Mouse (Mus musculus): ENCODE data around the gene Lrriq4. TPM values are rescaled to one million over a fixed set of nuclear protein-coding genes. Genes with fewer than 3 reads are reported as not detected.

Gene Lrriq4
- not detected for total RNA-seq (2022)

DNA sequence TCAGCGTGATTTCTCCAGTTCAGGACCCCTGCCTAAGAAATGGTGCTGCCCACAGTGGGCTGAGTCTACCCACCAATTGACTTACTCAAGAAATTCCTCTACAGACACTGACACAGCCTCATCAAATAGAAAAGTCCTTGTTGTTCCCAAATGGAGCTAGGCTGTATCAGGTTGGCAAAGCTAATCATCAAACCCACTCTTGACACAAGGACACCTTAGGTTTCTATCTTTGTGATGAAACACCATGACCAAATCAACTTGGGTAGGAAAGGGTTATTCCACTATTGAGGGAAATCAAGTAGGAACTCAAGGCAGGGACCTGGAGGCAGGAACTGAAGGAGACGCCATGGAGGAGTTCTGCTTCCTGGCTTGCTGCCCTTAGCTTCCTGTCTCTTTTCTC lies at the start of gene Lrriq4:
Lrriq4 (plus strand) TSS at position 301 of the 400 bp plus-strand sequence.
- DNase-seq (ENCODE audit: low spot score in 2 of 2), result no peak

- DNase-seq (ENCODE audit: low spot score in 2 of 2), result peak in 1 of 2 experiments; percentile 17
Observed at GRCm38 (mm10) chr3:30595111-30595832, 49.0 kb upstream of the Lrriq4 start.

- no peak for DNase-seq (ENCODE audit: low spot score in 2 of 2)
Observed at GRCm38 (mm10) chr3:30597271-30597670, 47.0 kb upstream of the Lrriq4 start.

GRCm38 (mm10) chr3:30599711-30600545 lies 44.4 kb upstream of the Lrriq4 start, which contains the start of gene Actrt3:
Actrt3 (minus strand) TSS chr3:30599939.
- DNase-seq (ENCODE audit: low spot score in 2 of 2), result peak in 1 of 2 experiments; percentile 20

DNA sequence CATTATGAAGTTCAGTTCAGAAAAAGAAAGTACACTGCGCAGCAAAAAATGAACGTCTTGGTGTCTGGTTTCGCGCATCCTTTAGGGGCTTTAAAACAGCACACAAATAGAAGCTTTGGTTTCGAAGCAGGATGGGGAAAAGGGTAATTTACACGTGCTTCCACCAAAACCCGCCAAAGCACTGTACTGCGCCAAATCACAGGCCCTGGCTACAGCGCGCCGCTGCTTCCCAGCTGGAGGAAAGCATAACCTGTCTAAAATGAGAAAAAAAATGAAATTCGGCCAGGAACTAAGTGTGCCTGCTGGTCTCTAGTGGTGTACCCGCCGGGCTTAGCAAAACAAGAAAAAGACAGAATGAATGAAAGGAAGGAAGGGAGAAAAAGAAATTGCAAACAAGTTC lies 43.6 kb upstream of the Lrriq4 start:
- DNase-seq (ENCODE audit: low spot score in 2 of 2), result peak in 1 of 2 experiments; percentile 18

DNA sequence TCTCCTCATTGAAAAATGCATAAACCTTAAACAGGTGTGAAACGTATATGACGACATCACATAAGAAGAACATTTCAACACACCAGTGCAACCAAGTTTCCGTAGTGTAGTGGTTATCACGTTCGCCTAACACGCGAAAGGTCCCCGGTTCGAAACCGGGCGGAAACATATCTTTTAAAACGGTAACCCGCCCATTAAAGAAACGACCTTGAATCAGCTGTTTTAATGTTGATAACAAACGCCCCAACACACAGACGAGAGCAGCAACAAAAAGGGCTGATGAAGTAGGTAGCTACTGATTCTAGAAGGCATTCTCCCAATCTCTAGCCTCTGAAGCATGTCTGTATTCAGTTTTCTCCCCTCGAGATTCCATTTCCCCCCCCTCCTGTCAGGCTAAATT lies 43.1 kb upstream of the Lrriq4 start:
- DNase-seq (ENCODE audit: low spot score in 2 of 2), result peak; percentile 72 to 78

- no peak for DNase-seq (ENCODE audit: low spot score in 2 of 2)
Observed at GRCm38 (mm10) chr3:30601610-30602064, 42.7 kb upstream of the Lrriq4 start.

DNA sequence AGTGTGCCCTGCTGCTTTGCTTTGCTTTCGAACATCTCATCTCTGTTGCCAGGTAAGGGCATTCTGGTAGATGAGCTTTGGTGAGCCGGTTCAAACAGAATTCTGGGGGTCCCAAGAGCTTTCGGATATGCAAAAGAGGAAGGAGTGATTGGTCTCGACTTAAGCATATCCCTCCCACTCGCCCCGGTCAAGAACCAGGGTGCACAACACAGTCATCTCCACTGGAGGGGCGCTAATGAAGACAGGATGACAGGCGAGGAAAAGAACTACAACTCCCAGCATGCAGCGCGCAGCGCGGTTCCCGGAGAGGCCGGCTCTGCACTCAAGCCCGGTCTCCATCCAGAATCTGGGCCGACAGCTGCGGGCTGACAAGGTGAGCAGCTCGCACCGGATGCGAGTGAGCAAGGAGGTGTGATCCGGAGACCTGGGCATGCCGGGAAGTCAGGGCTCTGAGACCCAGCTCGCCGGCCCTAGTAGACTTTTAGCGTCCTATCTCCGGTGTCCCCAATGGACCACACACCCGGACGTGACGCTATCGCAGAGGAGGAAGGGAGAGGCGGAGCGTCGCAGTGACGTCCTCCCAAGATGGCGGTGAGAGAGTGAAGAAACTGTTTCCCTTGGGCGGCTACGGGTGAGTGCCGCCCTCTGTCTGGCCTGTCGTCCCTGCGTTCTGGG lies 42.1 kb upstream of the Lrriq4 start, which contains the start of gene Mynn:
Mynn (plus strand) TSS at position 1 of the 675 bp plus-strand sequence.
- DNase-seq (ENCODE audit: low spot score in 2 of 2), result peak; percentile 95

DNA sequence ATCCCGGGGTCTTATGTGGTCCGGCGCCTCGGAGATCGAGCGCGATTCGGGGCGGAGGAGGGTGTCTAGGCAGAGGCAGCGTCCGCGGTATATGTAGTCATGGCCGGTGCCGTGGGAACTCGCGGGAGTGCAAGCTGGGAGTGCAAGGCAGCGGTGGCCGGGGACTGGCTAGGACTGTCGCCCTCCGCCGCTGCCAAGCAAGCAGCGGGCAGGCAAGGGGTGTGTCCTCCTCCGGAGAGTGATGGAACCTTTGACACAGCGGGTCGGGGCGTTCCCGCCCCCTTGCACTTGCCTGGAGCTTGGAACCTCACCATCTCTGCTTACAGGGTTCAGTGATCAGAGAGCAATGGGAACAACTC lies 41.6 kb upstream of the Lrriq4 start:
- DNase-seq (ENCODE audit: low spot score in 2 of 2), result no peak

GRCm38 (mm10) chr3:30603256-30603655 lies 41.1 kb upstream of the Lrriq4 start:
- DNase-seq (ENCODE audit: low spot score in 2 of 2), result no peak

- DNase-seq (ENCODE audit: low spot score in 2 of 2), result no peak
Observed at GRCm38 (mm10) chr3:30608999-30609398, 35.3 kb upstream of the Lrriq4 start.

DNA sequence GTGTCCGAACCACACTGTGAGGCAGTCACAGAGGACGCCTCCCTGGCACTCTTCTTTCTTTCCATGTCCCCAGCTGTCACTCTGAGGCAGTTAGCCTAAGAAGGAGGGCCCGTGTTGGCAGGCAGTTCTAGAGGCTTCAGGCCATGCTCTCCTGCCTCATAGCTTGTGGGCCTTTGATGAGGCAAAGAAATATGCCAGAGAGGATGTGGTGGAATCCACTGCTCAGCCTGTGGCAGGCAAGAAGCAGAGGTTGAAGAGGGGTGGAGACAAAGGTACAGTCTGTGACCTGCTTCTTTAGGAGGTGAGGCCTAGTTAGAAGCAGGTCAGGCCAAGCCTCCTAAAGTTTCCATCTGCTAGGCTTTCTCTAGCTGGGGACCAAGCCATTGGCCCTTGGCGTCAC lies 33.4 kb upstream of the Lrriq4 start:
- no peak for DNase-seq (ENCODE audit: low spot score in 2 of 2)

GRCm38 (mm10) chr3:30620132-30620531 lies 24.2 kb upstream of the Lrriq4 start:
- DNase-seq (ENCODE audit: low spot score in 2 of 2), result no peak

- no peak for DNase-seq (ENCODE audit: low spot score in 2 of 2)
Observed at GRCm38 (mm10) chr3:30633681-30634080, 10.6 kb upstream of the Lrriq4 start.

DNA sequence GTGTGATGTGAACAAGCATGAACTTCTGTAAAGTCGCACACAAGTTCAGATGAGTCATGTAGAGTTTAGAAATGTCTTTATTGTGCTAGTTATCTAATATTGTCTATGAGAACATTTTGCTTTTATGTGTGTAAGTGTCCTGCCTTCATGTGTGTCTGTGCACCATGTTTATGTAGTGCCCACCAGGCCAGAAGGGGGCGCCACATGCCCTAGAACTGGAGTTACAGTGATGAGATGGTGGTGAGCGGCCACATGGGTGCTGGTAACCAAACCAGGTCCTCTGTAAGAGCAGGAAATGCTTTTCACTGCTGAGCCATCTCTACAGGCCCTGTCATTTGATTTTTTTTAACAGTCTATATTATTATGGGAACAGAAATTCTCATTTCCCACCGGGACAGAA lies 8.7 kb upstream of the Lrriq4 start:
- no peak for DNase-seq (ENCODE audit: low spot score in 2 of 2)

DNA sequence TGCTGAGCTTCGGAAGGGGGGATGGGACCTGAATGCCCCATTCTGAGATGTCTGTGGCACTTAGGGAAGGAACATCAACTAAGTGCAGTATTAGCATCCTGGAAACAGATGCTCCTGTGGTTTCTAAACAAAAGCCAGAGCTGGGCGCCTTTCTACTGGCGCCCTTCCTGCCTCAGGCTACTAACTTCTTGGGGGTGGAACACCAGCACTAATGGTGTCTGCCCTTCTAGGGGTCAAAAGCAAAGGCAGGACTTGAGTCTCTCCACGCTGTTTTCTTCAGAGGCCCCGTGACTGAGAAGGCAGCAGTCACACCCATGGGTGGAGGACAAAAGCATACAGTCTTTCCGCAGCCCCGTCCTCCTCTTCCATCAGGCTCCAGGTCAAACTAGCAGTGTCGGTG lies 2.5 kb downstream of the Lrriq4 start:
- DNase-seq (ENCODE audit: low spot score in 2 of 2), result no peak

DNA sequence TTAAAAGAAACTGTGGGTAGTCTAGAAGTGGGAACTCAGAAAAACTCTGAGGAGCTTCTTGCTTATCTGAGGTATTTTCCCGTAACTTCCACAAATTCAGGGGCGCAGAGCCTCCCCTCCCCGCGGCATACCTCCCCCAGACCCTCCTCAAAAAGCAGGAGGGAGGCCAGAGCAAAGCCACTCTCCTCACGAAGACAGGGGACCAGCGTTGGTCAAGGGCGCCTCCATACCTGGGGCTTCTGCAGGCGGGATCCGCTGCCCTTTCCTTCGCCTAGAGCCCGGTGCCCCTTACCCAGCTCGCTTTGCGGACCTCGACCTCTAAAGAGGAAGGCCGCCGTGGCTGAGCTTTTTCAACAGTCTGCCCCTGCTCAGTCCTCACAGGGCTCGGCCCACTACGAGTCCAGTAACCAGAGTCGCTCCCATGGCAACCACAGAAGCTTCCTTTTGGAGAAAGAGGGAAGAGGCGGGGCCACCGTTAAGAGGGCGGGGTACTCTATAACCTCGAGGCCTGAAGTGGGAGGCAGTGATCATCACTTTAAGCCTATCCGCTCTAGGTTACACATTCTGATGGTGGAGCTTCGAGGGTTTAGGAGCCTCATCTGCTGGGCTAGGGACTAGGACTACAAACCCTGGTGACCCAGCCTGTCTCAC lies 3.3 kb downstream of the Lrriq4 start, which contains the start of gene Lrrc34:
Lrrc34 (minus strand) TSS at position 430 of the 651 bp plus-strand sequence.
- no peak for DNase-seq (ENCODE audit: low spot score in 2 of 2)

DNA sequence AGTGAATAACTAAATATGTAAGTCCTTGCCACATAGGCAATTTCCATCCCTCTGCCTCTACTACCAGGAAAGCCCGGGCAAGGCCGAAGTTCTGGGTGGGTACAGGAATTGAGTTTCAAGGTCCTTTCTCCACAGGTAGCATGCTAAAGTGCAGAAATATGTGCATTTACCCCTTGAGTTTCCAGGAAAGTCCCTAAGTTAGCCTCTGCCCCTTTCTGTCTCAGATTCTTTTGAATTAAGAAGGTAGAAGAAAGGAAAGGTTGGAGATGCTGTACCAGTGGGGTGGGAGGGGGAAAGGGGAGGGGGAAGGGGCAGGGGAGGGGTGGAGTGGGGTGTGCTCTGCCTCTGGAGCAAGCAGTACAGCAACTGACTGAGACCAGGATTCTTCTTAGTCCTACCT lies 4.2 kb downstream of the Lrriq4 start:
- DNase-seq (ENCODE audit: low spot score in 2 of 2), result no peak

- DNase-seq (ENCODE audit: low spot score in 2 of 2), result no peak
Observed at GRCm38 (mm10) chr3:30650062-30650841, 5.9 kb downstream of the Lrriq4 start.

GRCm38 (mm10) chr3:30655937-30656336 lies 11.6 kb downstream of the Lrriq4 start:
- DNase-seq (ENCODE audit: low spot score in 2 of 2), result no peak
